Mouse (Mus musculus): ENCODE measurements around the gene Nup210.
A peak's percentile ranks its signal among the peaks of the same experiment; 100 is the strongest.

Nup210 gene

GRCm38 (mm10) chr6:91116244-91117145, at the start of gene Nup210:
Gene Nup210, minus strand, starts transcription at chr6:91116829.
- DNase-seq (ENCODE audit: low spot score) = peak; percentile 96

DNA sequence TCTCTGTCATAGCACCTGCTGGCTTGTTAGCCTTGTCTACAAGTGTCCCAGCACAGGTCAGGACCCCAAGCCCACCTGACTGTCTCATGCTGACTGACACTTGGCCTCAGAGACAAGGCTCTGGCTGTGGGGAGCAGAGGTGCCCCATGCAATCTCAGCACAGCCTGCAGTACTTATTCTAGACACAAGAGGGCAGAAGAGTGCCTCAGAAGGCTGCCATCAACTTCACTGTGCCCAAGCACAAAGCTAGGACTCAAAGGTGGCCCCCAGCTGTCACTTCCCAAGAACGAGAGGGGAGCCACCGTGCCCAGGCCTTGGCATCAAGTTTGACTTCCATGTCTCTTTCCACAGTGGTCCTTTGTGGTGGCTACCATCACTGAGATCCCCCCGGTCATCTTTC, 48.6 kb upstream of the Nup210 start:
- DNase-seq (ENCODE audit: low spot score) = peak; percentile 27

- DNase-seq (ENCODE audit: low spot score) = no peak
These were observed 48.0 kb upstream of the Nup210 start for GRCm38 (mm10) chr6:91164584-91164983.

GRCm38 (mm10) chr6:91163195-91163911, 46.7 kb upstream of the Nup210 start:
- DNase-seq (ENCODE audit: low spot score) = no peak

DNA sequence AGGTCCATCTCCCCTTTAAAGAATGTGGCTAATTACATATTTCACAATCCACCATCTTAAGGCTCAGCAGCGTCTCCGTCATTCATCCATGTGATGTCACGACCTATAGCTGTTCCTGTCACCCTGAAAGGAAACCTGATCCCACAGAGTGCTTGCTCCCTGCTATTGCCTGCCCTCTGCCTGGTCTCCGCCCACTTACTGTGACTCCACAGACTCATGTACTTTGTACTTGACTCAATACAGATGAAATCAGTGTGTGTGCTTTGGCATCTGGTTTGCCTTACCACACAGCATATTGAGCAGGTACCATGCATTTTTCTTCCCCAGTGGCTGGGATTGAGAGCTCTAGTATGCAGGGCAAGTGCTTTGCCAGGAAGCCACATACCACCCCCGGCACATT, 45.7 kb upstream of the Nup210 start:
- DNase-seq (ENCODE audit: low spot score) = no peak

DNA sequence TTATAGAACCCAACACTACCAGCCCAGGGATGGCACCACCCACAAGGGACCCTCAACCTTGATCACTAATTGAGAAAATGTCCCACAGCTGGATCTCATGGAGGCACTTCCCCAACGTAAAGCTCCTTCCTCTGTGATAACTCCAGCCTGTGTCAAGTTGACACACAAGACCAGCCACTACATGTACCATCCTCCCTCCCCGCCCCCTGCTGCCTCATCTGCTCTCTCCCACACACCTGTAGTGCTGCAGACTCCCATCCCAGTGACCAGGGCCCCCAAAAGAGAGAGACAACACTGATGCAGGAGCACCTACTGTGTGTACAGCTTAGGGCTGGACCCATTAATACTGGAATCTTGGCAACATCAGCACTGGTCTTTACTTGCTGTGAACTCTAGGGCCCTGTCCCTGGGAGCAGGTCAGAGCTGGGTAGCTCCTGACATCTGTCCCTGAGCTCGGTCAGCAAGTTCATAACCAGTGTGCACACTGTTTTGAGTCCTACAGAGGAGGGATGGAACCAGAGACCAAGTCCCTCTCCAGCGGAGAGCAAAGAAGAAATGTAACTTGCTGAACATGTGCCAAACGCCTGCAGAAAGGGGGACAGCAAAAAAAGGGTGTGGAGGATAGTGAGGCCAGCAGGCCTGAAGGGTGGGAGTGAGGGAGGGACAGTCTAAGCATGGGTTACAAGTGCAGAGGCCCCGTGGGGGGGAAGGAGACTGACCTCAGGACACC, 45.0 kb upstream of the Nup210 start:
- no peak for DNase-seq (ENCODE audit: low spot score)

- DNase-seq (ENCODE audit: low spot score) = no peak
These were observed 44.3 kb upstream of the Nup210 start for GRCm38 (mm10) chr6:91160976-91161375.

- DNase-seq (ENCODE audit: low spot score) = no peak
These were observed 43.8 kb upstream of the Nup210 start for GRCm38 (mm10) chr6:91160399-91160798.

DNA sequence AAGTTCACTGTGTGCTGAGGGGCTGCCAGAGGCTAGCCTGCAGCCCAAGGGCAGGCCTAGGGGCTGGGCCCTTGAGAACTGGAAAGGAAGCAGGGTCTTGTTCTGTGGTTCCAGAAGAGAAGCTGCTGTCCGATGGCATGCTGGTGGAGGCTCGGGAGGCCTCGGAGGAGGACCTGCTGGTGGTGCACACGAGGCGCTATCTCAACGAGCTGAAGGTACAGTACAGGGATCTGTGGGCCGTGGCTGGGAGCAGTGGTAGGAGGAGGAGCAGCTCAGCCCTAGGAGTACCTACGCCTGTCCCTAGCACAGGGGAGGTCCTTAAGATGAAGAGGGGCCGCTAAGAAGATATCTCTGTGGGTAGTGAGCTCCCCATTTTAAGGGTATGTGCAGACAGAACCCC, 42.4 kb upstream of the Nup210 start:
- no peak for DNase-seq (ENCODE audit: low spot score)

DNA sequence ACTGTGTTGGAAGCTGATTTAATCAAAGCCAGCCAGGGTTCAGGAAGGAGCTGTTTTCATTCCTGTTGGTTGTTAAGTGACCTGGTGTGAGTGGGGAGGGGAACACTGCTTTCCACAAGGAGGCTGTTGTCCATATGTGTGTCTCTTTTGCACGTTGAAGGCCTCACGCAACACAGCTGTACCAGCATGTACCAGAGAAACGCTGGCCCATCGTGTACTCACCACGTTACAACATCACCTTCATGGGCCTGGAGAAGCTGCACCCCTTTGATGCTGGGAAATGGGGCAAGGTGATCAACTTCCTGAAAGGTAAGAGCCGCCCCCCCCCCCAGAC, 40.6 kb upstream of the Nup210 start:
- no peak for DNase-seq (ENCODE audit: low spot score)

GRCm38 (mm10) chr6:91156554-91157236, 40.1 kb upstream of the Nup210 start, which contains the start of gene Hdac11:
Gene Hdac11, plus strand, starts transcription at chr6:91156665.
- DNase-seq (ENCODE audit: low spot score) = peak; percentile 42

DNA sequence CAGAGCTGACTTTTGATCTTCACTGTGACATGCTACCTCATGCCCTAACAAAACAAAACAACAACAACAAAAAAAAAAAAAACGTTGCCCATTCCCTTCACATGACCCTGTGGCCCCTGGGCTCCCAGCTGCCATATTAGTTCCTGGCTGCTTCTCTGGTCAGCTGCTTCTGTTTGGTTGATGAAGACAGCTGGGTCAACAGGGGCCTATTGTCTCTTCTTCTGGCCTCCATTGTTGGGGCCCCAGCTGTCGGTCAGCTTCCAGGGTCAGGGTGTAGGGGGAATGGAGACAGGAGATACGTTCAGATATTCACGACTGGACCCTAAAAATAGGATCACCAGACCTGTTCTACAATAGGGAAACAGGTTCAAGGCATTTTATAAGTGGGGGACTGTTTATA, 39.4 kb upstream of the Nup210 start:
- no peak for DNase-seq (ENCODE audit: low spot score)

- no peak for DNase-seq (ENCODE audit: low spot score)
These were observed 38.7 kb upstream of the Nup210 start for GRCm38 (mm10) chr6:91155286-91155685.

DNA sequence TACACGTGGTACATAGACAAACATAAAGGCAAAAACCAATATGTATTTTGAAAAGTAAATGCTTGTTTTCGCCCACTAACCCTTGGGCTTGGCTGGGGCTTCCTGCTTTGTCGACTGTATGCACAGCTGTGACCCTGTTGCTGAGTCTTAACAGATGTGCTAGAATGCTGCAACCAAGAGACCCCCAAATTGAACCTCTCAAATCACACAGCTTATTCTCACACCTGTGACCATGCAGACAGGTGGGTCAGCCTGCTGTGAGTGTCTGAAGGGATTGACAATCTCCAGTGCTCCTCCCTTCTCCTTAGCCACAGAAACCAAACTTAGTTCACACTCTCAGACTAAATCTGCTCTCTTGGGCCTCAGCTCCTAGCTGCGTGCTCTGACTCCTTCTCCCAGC, 38.1 kb upstream of the Nup210 start:
- DNase-seq (ENCODE audit: low spot score) = no peak

DNA sequence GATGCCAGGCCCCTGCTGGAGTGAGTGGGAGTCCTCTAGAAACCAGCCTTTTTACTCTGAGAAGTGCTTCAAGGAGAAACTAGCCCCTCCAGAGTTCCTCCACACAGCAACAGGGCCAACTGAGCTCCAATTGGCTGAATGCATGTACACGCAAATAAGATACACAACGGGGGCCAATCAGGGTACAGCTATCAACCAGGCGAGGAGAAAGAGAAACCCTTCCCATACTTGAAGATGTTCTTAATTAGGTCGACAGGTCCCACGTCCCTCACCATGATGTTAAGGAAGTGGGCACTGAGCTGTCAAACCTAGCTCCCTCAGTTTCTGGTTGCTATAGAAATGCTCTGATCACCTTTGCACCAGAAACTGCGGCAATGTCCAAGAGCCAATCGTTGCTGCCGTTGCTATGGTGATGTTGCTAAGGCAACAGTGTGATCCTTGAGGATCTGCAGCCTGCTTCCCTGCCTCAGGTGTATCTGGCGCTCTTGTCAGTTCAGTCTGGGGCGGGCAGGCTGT, 37.0 kb upstream of the Nup210 start:
- peak; percentile 7 for DNase-seq (ENCODE audit: low spot score)

DNA sequence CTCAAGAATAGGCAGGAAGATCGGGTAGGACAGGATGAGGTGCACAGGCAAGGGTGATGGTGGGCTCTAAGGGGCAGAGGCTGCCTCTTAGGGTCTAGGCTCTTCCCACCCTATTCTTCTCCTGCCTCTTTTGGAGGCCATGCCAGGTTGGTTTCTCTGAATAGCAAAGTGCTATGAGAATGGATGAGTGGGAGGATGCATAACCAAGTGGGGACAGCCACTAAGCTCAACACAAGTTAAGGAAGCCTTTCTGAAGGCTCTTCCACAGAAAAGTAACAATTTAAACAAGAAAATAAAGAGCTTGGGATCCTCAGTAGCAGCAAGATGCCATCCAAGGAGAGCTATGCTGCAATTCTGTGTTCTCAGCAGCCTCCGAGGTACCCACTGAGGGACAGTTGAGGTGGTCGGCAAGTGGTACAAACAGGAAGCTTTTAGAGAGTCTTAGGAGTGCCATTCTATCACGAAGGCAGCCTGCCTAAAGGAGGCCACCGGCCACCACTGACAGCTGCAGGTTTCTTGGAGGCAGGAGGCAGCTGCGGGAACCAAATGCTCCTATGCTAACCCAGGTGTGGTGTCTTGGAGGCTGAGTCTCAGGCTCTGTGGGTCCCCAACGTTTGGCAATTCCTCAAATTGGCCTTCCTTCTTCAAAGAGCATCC, 36.4 kb upstream of the Nup210 start:
- DNase-seq (ENCODE audit: low spot score) = no peak

GRCm38 (mm10) chr6:91147152-91147770, 30.6 kb upstream of the Nup210 start:
- no peak for DNase-seq (ENCODE audit: low spot score)

DNA sequence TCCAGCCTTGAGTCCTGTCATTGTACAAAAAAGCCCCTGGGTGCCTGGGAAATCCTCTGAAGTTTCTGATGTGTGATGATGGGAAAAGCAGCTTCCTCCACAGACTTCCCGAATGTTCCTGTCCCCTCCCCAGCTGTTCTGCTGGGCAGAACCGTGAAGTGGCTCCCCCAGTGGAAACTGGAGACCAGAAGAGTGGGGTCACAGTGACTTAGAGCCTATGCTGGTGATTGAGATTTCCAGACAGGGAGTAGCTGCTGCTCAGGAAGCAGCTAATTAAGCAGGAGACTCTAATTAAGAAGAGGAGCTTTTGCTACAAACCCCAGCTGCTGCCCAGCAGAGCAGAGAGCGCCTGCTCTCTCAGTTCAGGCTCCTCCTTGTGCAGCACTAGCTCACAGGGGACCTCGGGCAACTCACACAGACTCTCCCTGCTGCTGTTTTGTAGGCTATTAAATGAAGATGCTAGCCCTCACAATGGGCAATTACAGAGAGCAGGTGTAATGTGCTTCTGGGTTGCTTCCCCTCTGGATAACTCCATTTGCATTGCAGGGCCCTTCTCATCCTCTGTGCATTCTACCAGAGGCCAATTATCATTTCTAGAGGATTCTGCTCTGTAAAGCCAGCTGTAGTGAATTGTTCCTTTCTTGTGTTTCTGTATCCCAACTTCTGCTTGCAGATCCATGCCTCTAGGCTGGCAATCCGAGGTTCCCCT, 30.0 kb upstream of the Nup210 start:
- no peak for DNase-seq (ENCODE audit: low spot score)

- no peak for DNase-seq (ENCODE audit: low spot score)
These were observed 28.9 kb upstream of the Nup210 start for GRCm38 (mm10) chr6:91145572-91145971.

GRCm38 (mm10) chr6:91145056-91145455, 28.4 kb upstream of the Nup210 start:
- no peak for DNase-seq (ENCODE audit: low spot score)
